Mouse (Mus musculus) CD4-positive helper T cell, adult 2 months (primary cell): ENCODE measurements around the gene Smim5.

Experiments used
- DNase-seq: peaks from one replicate; pipeline ENCODE4 v3.0.0-alpha.2; 2012; ENCODE audit warnings: low read depth, missing footprints, low spot score

The Smim5 gene

DNA sequence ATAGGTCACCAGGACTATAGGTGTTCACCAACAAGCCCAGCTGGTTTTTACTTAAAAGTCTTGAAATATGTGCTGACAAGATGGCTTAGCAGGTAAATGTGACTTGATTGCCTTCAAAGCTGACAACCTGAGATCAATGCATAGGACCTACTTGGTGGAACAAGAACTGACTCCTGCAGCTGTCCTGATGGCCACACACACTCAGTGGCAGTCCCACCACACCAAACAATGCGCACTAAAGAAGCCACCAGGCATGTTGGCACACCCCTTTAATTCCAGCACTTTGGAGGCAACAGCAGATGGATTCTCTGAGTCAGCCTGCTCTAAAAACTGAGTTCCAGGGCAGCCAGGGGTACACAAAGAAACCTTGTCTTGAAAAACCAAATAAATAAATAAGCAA, 22.2 kb downstream of the Smim5 start:
- DNase-seq: no peak

DNA sequence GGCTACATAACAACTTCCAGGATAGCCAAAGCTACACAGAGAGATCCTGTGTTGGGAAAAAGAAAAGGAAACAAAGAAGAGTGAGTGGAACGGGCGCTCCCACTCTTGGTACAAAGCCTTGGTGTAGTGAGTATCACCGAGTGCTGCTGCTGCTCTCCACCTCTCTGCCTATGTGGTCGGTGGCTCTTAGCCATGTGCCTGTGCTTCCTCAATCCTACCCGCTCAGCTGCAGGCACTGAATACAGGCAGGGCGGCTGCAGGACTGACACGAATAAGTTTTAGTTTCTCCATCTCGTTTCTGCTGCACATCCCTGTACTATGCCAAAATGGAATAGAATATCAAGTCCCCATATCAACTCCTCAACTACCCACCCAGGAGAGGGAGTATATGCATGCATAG, 29.3 kb downstream of the Smim5 start:
- DNase-seq: no peak

DNA sequence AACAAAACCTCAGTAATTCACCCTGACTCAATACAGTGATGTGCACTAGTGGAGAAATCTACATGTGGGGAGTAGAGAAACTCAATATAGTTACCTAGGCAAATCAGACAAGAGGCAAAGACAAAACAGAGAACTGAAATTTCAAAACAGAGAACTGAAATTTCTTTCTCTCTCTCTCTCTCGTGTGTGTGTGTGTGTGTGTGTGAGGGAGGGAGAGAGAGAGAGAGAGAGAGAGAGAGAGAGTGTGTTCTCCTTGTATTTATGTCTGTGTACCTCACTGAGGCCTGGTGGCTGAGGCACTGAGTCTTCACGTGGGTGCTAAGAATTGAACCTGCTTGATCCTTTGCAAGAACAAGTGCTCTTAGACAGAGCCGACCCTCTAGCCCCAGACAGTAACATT, 30.1 kb downstream of the Smim5 start:
- no peak for DNase-seq

DNA sequence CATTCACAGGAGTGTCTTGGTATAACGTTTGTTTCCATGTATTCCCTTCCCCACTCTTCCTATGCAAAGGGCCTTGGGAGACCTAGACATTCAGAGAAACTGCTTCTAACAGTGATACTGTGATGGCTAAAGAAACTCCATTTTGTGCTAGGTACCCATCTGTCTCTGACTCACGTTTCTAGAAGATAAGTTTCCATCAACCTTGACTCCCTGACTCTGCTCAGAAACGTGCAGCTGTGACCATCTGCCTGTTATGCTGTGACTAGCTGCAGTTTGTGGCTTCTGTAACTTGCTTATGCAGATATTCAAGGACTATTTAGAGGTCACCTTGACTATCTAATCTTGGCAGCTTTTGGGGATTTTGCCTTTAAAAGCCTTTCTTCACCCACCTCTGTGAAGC, 31.5 kb downstream of the Smim5 start:
- DNase-seq: no peak

DNA sequence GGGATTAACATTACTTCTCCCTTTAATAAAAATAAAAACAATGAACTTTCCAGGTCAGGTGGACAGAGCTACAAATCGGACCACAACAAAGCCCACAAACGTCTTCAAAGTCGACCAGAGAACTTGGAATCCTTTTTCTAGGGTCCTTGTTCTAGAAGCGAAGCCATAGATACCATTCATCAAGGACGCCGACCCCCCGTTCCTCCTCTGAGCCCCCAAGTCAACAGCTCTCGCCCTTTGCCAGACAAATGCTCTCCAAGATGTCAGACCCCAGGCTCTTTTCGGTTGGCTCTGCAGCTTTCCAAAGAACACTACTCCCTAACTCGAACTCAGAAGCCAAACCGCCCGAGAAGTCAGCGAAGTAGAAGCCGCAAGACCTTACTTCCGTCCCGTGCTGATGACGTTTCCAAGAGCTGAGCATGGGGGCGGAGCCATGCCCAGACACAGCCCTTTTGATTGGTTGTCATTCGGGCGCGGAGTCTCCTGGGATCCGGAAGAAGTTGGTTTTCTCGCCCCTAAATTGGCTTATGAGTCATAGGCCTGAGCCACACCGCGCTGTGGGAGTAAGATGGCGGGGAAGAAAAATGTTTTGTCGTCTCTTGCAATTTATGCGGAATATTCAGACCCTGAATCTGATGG, 33.5 kb downstream of the Smim5 start, which contains the start of the genes Sap30bp and Recql5:
TSS of gene Sap30bp (plus strand) at position 175 of the 639 bp plus-strand sequence.
TSS of gene Recql5 (minus strand) at position 370 of the 639 bp plus-strand sequence.
- DNase-seq: peak; percentile 98

DNA sequence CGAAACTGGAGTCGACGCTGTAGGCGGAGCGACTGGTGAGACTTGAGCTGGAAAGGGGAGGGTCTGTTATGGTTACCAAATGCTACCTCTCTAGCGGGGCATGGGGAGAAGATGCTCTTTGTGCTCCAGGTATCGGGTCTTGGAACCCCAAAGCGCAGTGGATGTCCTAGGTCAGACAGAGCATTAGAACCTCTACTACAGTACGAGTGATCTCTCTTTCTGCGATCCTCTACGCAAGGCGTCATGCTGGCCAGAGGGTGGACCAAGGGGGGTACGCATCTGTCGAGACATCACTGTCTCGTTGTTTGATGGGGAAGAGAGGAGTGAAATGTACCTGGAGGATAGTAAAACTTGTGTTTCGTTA, 34.0 kb downstream of the Smim5 start:
- no peak for DNase-seq

DNA sequence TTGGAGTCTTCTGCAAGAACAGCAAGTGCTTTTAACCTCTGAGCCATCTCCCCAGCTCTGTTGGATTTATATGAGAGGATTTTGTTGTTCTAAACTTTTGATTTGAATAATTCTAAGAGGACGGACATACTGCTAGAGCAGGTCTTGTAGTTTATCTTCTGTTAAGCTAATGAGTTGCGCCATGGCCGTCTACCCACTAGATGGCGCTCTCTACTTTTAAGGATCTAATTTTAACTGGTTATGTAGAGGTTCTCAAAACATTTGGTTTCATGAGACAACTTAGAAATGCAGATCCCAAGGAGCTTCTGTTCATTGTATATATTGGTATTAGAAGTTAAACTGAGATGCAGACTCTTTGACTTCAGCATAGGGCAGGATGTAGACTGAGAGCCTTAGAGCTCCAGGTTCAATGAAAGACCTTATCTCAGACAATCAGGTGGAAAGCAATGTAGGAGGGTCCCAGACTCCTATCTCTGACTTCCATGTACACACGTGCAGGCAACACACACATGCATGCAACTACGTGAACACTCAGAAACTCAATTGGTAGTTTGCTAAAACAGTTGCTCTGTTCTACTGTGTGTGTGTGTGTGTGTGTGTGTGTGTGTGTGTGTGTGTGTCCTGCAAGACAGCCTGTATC, 40.0 kb downstream of the Smim5 start:
- peak; percentile 75 for DNase-seq

DNA sequence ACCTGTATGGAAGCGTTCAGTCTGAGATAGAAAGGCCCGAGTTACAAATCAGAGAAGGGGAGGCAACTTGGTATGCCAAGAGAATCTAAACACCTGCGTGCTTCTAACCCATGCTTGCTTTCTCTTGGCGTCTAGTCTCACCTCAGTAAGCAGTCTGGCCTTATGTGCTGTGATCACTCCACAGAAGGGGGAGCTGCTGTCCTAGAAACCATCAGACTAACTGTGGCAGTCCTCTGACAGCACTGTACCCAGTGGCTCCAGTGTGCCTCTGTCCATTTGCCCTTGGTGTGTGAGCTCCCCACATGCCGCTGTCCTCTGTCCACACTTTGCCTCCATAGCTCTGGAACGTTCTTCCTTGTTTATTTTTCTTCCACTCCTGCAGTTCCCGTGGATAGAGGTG, 42.2 kb downstream of the Smim5 start:
- no peak for DNase-seq

DNA sequence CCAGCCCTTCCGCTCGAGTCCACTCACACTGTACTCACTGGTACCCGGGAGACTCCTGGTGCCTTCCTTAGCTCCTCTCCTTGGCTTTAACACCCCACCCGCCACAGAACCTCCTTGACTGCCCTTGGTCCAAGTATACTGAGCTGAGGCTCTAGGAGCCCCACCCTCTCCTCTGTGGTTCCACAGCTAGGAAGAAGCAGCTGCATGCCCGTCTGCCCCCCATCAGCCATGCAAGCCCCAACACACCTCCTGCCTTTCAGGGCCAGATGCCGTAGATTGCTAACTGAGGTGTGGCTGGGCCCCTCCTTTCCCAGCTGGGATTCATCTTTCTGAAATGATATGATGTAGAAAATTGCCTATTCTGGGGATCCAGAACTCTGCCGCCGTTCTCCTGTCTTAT, 45.5 kb downstream of the Smim5 start:
- DNase-seq: no peak

DNA sequence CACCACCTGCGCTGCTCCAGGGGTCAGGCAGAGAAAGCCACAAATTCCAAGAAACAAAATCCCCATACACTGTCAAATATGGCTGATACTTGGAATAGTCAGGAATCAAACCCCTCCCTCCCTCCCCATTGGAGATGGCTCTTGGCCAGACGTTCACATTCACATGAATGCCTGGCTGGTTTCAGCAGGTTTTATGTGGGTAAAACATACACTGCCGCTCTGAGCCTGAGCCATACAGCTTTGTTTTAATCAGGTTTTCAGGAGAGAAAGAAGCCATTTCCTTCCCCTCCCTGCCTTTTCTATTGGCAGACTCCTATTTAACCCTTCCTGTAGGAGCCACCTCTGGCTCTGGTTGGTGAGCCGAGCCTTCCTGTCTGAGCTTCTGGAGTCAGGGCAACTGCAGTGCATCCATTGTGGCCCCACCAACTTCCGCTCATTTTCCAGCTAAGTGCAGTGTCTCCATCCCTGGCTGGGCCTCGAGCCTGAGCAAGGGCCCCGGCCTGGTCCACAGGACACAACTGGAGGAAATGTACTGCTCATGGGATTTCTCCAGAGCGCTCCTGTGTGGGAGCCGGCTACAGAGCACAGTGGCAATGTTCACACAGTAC, 46.6 kb downstream of the Smim5 start:
- no peak for DNase-seq

DNA sequence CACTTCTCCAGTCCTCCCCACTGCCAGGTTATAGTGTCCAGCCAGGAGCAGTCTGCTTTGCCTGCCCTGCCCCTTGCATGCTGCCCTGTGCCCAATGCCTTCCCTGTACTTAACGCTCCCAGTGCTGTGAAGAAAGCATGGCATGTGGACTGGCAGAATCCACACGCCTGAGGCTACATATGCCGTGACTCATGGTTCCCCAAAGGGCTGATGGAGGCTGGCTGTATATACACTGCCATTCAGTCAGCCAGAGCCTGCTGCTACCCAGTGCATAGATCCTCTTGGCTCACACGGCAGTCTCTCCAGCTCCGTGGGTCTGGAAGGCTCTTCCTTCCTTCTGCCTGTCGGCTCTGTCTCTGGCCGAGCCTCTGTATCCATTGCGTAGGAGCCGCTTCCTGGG, 48.5 kb downstream of the Smim5 start:
- no peak for DNase-seq

DNA sequence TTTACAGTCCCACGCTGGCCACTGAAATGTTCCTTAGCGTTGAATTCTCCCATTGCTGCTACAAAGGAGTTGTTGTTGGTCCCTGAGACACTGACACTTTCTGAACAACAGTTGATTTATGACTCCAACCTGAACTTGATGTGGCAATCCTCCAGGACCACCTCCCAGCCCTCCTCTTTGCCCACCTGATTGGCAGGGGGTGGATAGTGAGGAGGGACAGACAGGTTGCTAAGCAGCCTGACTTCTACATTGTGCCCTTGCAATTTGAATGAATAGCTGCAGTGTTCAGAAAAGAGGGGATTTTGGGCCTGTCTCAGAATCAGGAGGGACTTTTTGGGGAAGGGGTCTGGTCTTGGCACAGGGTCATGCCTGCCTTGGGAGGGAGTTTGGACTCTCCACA, 51.0 kb downstream of the Smim5 start:
- DNase-seq: no peak

DNA sequence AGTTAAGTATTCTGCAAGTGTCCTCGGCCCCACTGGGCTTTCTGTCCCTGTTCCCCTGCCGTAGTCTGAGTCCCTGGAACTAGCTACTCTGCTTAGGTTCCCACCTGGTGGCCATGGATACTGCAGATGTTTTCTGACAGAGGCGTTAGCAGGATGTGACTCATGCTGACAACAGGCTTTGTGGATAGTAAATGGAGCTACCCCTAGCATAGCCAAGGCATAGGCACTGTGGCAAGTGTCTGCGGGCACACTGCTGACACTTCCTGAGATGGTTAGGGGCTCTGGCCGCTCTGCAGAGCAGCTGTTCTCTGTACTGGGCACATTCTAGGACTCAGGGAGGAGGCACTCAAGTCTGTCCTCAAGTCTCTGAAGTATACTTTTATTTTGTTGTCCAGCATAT, 54.9 kb downstream of the Smim5 start:
- peak; percentile 59 for DNase-seq

DNA sequence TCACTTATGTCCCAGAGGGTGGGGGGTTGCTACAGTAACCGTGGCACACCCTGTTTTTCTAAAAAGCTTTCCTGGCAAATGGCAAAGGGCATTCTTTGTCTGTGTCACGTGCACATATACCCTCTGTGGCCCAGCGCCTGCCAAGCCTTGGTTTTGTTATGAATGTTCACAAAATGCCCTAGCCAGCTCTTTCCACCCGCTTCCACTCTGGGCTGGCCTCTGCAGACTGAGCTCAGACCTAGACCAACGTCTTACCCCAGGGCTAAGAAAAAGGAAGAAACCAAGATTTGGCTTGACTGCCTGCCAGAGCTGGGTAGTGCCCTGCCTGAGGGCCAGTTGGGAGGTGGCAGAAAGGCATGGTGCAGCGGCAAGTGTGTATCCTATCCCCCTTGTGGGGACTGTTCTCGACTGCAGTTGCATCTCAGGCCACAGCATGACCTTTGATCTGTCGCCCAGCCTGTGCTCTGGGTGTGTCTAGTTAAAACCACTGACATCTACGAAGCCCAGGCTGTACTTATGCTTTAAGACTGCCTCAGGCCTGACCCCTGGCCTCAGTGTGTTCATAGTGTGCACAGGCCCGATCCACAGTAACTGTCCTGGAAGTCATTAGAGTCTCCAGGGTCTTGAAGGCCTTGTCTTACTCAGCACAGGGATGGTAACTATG, 55.6 kb downstream of the Smim5 start:
- DNase-seq: peak; percentile 43
